Mouse (Mus musculus) spleen, postnatal 10 days (tissue): ENCODE results near the gene Dnal4.

Experiments used
- DNase-seq, 2 experiments: peaks; one replicate each; pipeline ENCODE4 v3.0.0; 2021 to 2022; ENCODE audit warnings: low spot score in 2 of 2

Dnal4 gene

DNA sequence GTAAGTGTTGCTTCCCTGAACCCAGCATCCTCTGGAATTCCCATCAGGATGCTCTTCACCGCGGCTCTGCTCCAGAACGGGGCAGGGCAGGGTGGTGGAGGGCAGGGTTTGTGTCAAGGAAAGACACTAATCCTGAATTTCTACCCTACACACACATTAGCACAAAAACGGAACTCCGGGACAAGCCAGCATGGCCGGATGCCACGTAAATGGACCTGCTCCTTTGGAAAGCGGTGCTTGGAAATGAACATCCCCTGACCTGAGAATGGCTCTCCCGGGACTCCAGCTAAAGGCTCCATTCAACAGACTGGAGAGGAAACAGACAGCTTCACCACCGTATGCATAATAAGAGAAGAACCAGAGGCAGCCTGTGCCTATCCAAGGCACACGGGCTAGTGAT lies 23.1 kb upstream of the Dnal4 start:
- no peak for DNase-seq

DNA sequence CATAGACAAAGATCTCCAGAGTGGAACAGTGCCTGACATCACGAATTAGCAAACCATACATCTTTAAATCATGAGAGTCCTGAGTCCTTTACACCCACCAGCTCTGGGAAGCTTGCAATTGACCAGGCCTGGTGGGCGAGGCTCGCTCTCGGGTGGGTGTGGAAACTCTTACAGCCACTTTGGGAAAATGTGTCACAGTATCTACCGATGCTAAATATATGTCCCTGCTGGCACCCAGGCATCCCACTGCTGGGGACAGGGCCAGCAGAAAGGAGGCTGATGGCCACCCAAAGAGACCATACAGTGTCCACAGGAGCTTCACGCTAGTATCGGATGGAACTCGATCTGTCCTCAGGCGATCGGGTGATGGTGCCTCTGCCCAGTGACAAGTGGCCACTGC lies 20.9 kb upstream of the Dnal4 start:
- DNase-seq = no peak

DNA sequence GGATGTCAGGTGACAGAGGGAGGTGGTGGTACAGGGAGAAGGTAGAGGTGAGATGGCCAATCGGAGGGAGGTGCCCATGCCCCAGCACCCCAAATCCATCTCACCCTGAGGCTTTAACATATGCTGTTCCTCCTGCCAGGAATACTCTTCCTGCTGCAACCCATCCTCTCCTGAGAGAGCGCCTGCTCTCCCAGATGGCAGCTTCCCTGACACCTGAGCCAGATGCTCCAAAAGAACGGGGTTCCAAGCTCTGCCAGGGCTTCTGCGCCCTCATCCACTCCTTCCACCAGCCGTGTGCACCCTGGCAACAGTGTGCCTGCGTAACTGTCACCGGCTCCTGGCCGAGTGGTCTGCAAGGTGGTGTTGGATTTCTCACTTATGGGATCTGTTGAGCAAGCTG lies 20.0 kb upstream of the Dnal4 start:
- DNase-seq = no peak

DNA sequence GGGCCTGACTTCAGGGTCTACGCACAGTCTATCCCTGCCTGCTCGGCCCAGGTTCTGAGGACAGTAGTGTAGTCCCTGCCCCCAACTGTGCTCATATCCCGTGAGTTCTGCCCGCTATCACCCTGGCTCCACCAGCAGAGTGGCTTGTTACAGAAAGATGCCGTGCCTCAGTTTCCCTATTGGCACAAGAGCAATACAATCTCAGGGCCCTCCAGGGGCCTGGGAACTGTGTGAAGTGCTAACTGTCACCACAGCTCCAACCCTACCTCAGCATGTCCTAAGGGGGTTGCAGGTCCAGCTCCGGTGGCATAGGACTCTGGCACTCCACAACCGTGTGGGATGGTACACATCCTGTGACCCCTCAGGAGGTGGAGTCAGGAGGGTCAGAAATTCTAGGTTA lies 19.4 kb upstream of the Dnal4 start:
- no peak for DNase-seq

DNA sequence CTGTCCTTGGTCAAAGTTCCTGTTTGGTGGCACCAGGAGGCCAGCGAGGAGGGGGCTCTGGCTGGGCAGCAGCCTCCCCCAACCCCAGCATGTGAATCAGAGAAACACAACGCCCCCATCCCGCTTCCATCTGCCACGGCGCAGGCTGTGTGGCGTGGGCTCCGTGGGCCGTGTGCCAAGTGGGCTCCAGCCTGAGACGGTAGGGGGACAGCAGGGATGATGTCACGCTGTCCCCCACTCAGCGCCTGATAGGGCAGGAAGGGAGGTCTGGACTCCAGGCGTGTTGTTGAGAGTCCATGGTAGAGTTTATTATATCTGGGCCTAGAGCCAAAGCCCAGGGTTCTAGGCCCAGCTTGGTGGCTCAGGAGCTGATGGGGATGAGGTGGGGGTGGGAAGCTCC lies 18.6 kb upstream of the Dnal4 start:
- no peak for DNase-seq

DNA sequence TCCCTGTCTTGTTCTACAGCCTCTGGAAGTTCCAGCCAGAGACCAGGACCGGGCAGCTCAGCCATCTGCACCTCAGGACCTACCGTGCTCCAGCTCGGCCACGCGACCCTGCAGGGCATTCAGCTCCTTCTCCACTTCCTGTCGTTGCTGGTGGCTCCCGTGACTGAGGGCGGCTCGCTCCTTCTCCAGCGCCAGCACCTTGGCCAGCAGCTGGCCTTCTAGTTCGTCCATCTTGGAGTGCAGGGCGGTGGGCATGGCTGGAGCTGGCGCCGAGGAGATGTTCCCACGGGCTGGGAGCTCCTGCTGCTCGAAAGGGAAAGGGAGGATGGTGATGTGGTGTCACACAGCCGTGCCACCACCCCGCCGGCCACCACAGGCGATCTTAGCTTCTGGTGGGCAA lies 16.5 kb upstream of the Dnal4 start:
- DNase-seq = peak in 1 of 2 experiments; percentile 26

DNA sequence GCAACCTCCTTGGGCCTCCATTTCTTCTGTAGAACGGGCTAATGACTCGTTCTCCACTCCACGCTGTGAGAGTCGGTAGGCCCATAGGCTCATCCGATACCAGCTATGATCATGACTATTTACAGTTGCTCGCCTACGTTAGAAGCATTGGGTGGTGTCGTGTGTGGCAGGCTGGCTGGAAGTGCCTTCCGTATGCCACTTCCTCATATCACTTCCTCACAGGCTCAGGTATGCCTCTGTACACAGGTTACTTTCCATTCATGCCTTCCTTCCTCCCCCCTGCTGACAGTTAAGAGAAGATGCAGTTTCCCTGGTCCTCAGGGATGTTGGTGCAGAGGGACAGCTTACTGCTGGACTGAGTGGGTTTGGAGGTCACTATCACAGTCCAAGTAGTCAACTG lies 15.4 kb upstream of the Dnal4 start:
- no peak for DNase-seq

DNA sequence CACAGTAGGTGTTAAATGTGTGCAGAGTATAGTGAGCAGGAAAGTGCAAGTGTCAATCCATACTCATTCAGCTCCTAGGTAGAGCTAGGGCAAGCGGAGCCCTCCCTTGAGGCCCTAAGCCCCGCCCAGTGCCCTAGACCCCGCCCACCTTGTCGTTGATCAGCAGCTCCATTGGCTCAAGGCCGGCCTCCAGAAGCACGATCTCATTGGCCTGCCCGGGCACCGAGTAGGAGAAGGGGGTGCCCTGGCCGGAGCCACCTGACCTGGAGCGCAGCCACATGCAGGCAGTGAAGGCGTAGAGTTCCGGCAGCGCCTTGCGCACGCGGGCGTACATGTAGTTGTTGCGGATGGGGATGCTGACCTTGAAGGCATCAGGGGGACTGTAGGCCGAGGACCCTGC lies 14.8 kb upstream of the Dnal4 start:
- DNase-seq = peak in 1 of 2 experiments; percentile 30

DNA sequence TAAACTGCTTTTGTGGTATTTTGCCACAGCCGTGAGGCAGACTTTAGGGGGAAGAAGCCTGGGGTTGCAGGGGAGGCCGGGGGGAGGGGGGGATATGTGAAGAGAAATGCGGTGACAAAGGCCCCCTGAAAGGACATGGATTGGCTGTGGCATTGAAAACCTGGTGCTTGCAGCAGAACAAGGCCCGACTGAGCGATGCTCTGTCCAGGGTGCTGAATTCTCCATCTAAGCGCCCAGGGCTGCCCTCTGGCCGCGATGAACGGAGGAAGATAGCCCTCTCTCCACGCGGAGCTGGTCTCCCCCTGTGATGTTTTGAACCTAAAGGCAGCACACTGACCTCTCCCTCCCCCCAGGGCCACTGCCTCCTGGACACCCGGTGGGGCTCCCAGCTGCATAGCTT lies 13.9 kb upstream of the Dnal4 start:
- peak; percentile 23 to 76 for DNase-seq

DNA sequence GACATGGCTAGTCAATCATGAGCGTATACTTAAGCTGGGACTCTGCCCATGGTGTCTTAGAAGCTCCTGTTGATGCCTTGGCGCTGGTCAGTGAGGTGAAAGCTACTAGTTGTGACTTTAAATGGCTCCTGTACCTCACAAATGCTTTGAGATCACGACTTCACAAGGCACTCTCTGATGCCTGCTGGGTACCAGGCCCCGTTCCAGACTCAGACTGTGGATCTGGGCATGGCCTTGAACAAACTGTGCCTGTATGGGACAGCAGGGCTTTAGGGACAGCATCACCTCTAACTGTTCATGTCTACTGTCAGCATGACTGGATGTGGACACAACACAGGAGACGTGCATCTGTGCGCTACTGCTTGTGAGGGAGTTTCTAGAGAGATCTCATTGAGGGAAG lies 13.3 kb upstream of the Dnal4 start:
- DNase-seq = no peak

DNA sequence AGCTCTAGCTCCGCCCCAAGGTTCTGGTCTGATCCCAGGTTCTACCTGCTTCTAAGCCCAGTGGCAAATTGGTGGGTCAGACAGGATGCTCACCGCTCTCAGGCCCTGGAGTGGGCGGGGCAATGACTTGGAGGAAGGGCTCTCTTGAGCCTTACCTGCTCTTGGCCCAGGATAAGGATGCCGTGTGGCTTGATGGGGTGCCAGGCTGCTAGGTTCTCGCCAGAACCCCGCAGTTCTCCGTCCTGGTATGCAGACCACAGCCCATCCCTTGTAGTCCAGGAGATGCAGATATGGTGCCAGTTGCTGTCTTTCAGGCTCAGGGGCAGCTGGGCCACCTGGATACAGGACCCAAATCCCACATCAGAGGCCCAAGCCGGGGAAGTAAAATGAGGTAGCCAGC lies 12.5 kb upstream of the Dnal4 start:
- no peak for DNase-seq

DNA sequence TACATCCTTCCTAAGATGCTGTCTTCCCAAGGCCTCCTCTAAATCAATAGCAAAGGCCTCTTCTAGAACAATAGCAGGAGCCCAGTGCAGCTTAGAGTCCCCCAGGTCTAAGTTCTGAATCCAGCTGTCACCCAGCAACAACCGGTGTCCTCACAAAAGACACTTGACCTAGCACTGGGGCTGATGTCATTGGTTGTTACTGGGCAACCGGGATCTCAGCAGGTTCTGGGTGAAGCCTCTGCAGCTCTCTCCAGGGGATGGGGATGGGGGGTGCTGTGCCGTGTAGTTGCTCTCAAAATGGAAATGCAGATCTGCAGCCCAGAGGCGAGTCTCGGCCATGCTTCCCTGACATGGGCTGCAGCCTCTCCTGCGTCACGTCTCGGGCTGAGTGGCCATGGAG lies 10.2 kb upstream of the Dnal4 start:
- DNase-seq = no peak

DNA sequence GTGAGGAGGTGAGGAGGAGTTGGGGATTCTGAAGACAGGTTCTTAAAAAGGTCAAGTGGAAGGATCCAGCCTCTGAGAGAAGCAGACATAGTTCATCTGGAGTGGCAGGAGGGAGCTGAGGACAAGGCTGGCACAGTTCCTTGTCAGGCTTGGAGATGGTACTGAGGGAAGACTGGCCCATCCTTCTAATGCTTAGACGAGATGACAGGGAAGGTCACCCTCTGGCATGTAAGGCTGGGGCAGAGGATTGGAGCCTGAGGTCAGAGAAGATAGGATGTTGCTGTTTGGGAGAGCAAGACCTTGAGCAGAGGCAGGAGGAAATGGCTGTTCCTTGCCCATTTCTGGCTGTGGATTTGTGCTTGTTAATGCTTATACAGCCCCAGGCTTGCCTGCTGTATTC lies 7.4 kb upstream of the Dnal4 start:
- no peak for DNase-seq

DNA sequence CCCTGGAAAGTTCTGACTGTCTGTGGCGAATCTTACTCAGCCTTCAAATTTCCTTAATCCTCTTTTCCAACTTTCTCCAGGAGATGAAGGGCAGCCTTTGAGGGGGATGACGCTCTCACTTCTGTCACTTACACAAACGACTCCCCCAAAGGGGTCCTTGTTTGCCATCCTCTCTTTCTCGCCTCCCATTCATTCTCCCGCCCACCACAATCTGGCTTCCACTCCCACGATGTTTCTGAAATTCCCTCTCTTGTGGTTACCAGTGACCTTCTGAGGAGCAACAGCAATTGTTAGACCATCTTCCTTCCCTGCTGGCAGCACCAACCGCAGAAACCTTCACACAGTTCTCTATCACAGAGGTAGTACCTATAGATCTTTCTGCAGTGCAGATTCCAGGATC lies 2.0 kb downstream of the Dnal4 start:
- DNase-seq = no peak

DNA sequence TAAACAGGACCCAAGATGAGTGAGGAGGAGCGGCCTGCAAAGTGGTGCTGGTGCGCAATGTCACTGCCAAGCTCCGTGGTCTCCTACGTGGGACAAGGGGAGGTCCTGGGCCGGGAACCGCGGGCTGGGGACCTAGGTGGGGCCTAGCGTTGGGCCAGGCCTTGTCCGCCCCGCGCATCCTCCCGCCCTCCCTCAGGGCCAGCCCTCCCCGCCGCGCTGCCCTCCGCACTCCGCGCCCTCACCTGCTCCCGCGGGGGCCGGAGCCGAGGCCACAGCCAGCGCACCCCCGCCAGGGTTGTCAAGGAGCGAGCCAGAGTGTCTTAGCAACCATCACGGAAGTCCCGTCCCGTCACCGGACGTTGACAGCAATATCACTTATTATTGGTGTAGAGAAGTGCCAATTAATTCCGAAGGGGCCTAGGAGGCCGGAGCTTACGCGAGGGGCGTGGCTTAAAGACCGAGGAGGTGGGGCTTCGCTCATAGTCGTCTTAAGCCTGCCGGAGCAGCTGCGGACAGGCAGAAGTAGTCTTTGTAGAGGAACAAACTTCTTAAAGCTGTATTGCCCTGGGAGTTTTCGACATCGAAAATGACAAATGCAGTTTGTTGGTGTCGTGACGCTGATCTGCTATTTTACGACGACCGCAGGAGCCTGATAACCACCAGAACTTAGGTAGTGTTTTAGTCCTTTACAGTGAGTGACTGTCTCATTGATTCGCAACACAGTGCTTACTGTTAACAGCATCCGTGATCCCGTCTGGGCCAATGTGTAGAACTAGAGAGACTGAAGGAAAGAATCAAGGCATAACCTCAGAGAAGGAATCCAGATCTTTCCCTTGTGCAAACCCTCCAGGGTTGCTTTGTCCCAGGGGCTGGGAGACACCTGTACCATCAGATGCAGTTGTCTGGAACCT lies 3.3 kb downstream of the Dnal4 start:
- DNase-seq = peak; percentile 90 to 96

DNA sequence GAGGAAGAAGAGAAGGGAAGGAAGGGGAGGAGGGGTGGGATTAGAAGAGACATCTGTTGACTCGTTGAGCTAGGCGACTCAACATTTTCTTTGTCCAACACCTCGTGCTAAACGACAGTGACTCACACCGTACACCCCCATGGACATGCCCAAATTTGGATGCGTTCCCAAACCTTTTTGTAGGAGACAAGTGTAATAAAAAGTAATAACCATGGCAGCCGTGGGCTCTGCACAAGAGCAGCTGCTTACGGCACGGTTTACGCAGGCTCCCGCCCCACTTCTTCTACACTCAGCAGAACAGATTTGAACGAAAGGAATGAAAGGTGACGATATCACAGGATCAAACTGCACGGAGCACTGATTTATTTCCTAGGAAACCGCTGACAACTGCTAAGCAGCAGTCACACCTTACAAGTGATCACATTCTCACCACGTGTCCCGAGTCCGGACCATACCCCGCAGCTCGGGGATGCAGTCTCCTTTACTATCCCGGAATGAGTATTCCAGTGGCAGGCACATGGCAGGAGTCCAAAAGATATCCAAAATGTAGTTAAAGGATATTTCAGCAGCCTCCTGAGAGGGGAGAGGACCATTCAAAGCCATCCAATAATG lies 6.9 kb downstream of the Dnal4 start:
- DNase-seq = no peak

DNA sequence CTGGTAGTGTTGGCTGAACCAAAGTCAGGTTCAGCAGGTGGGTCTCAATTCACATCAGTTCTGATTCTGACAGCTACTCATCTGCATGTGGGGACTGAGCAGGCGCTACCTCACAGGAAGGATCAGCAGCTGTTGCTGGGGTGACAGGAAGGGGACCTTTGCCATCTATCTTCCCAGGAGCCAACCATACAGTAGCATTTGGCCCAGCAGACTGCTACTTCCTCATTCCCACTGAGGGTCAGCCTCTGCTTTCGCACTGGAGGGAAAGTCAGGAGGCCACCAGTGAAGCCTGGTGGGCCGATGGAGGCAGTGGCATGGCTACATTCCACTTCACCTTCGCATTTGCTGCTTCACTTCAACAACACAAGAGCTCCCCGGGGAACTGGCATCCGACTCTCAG lies 9.3 kb downstream of the Dnal4 start:
- no peak for DNase-seq

DNA sequence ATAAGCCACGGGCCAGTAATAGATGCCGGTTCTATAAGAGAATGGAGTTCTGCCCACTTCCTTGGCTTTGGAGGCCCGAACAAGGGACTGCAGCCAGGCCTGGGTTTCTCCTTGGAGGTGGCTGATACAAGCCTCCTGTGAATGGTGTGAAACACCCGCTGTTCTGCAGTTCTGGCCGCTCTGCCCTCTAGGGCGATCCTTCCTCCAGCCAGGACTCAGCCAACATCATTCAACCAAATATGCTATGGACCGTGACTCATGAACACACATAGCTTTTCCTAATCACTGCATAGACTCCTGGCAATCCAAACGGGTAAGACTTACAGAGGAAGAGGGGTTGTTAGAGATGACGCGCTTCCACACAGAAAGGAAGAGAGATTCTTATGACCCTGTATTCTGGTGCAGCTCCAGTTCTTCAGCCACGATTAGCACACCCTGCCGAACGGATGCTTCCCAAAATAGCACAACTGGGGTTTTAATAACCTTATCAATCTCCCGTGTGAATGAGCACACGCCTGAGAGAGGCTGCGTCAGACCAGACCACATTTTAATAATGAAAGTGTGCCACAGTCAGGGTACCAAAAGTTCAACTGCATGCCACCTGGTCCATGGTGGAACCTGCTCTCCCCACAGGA lies 10.2 kb downstream of the Dnal4 start:
- no peak for DNase-seq

DNA sequence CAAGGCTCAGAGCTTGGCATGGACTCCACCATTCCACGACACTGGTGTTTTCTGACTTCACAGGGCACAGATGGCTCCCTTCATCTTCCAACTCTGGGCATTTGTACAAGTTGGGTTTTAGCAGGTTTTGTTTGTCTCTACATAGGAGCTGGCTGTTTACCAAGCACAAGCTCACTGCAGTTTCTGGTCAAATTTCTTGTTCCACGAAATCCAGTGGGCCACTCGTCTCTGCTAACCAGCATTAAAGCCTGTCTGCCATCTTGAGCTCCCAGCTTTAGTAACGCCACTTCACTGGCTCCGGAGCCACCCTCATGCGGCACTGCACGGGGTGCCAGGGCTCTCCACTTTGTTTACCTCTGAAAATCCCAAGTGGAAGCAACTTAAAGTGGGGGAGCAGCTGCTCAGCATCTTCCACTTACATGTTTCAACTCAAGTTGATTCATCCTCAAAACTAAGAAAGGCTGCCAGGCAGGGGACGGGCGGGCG lies 11.0 kb downstream of the Dnal4 start:
- no peak for DNase-seq

DNA sequence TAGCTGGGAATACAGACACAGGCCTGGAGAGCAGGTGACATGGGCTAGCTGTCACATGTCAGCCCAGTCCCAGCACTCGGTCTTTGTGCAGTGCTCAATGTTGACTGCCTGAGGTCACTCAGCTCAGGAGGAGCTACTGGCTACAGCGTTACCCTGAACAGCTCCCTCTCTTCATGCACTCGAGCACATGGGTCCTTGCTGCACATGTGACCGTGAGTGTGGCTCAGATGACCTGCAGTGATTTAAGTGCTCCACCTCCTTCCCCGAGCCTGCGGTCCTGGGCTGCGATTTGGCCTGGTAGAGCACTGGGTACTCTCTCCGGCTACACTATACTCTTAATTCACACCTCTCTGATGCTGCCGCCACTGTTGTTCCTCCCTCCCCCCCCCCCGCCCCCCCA lies 11.5 kb downstream of the Dnal4 start:
- no peak for DNase-seq

DNA sequence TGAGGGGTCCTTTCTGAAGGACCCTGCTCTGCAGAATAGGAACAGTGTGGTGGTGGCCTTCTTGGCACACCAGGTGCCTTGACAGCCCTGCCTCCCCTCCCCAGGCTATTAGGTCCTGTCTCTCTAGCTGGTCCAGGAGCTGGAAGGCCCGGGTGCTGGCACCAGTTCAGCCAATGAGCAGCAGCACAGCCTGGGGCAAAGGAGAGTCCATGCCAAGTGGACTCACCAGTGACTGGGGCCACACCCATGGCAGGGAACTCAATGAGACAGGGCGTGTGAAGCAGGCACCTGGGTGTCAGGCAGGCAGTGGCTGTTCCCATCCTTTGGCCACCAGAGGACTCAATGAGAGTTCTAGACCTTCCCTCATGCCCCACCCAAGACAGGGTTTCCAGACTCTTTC lies 12.3 kb downstream of the Dnal4 start:
- no peak for DNase-seq

DNA sequence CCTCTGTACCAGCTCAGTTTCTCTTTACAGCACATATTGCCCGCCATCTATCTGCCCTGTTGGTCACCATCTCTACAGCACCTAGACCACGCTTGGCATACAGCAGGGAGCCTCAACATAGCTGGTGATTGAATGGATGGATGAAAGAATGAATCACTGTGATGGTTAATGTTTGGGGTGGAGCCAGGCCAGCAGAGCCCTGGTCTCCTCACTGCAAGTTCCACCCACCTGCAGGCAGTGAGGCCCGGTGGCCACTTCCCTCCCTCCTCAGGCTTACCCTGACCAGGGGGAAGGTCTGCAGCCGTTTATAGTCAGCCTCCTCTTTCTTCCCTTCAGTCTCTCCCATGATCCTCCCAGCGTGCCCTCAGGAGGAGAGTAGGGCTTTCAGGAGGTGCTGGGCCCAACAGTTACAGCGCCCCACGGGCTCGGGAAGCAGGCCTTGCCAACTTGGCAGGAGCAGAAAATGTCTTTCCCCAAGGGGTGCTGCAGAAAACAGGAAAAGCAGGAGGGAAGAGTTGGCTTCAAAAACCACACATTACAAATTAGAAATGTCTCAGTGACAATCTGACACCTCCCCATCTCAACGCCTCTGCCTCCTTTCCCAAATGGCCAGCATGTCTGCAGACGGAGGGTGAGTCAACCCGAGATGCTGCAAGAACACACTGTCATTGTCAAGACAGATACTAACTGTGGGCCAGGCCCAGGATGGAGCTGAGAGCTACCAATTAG lies 12.9 kb downstream of the Dnal4 start:
- no peak for DNase-seq
